Mouse (Mus musculus) thymus, postnatal 0 days (tissue): Measurements from ENCODE around the gene Tex16. TPM values are rescaled to one million over a fixed set of nuclear protein-coding genes. Genes with fewer than 3 reads are reported as not detected.

ENCODE experiments used
- DNase-seq: peaks from one replicate; pipeline ENCODE4 v3.0.0-alpha.2; 2015; ENCODE audit warnings: low spot score
- polyA plus RNA-seq: library from polyadenylated mRNA; unstranded; fragments of >200 nt; fragmentation: Nextera tagmentation; extraction: Ambion mirVana; gene quantifications from 2 replicates; pipeline ENCODE4 v1.2.1, GENCODE M21; 2015

The Tex16 gene
- polyA plus RNA-seq = not detected in 2 replicates

GRCm38 (mm10) chrX:112010707-112011106, at the start of gene Tex16:
Gene Tex16 (plus strand): TSS chrX:112011007.
- DNase-seq = no peak

- no peak for DNase-seq
These were observed 11.1 kb upstream of the Tex16 start for GRCm38 (mm10) chrX:111999661-112000060.

Other genes with a start within 250 kb of the Tex16 start
- not detected in 2 replicates for gene Gm45194, start 119.6 kb upstream of the Tex16 start, polyA plus RNA-seq
- gene 4933403O08Rik, start 228.0 kb downstream of the Tex16 start, polyA plus RNA-seq = not detected in 2 replicates